Mouse (Mus musculus): ENCODE measurements around the gene B3galt6. TPM values are rescaled to one million over a fixed set of nuclear protein-coding genes. Genes with fewer than 3 reads are reported as not detected.

B3galt6 gene
- total and polyA plus RNA-seq, 3 experiments: 3.4 to 11.3 (median 8.6) TPM

GRCm38 (mm10) chr4:156032856-156033255, 40.4 kb upstream of the B3galt6 start:
- Histone ChIP-seq H3K4me1 (ENCODE audit: control insufficient read depth in 1 of 2, insufficient read depth in 2 of 2) (peaks cover 27 to 44% of the 10 kb centered on the region in 2 experiments), H3K27me3 (replicated peaks) (no peaks in the 10 kb centered on the region), H3K9me3 (replicated peaks; ENCODE audit: low read length) (no peaks in the 10 kb centered on the region), H3K36me3 (replicated peaks in 1 of 2; ENCODE audit: control insufficient read depth in 1 of 2, insufficient read depth in 1 of 2, low read length in 1 of 2) (peaks cover 16 to 27% of the 10 kb centered on the region in 2 experiments), H3K27ac (ENCODE audit: insufficient read depth, low read depth) (peak overlapping the region; percentile 99), H3K79me2 (replicated peaks; ENCODE audit: control insufficient read depth, extremely low read depth, insufficient read depth, poor library complexity, severe bottlenecking) (no peaks in the 10 kb centered on the region), H3K4me3 (replicated peaks in 1 of 3; ENCODE audit: low read depth in 2 of 3, low read length in 2 of 3, poor library complexity in 1 of 3) (peak overlapping the region in 1 of 3 experiments; percentile 40), H3K4me2 (ENCODE audit: insufficient read depth, low read depth, poor library complexity, severe bottlenecking) (peak overlapping the region; percentile 48; the same call in 1 of the 2 replicates), H3K9ac (ENCODE audit: insufficient read depth, low read depth) (peak overlapping the region; percentile 52; the same call in 1 of the 2 replicates)
- DNase-seq (ENCODE audit: extremely low read depth): no peak
- dilution Hi-C loops (cut with MboI; ENCODE audit: extremely low pct_ligation_motif_present, extremely low pct_unique_long_range_greater_than_20kb, low sequenced_read_pairs): no loop called here
- in situ Hi-C loops (cut with MboI; ENCODE audit: low pct_ligation_motif_present, low pct_unique_long_range_greater_than_20kb, low sequenced_read_pairs): loop anchor here (5.0 kb wide), 2 partner anchors 51 to 59 kb away; no protein-coding TSS in a partner anchor
- TF ChIP-seq MEF2A (IDR thresholded peaks at IDR 0.05; ENCODE audit: borderline replicate concordance, low read depth, low read length) (0 out of 2 replicates have a peak, but pooled peaks have one; percentile 32), MAX (IDR thresholded peaks at IDR 0.05; ENCODE audit: low read length) (peak; percentile 12; the same call in 1 of the 2 replicates), ZKSCAN1 (IDR thresholded peaks at IDR 0.05; ENCODE audit: borderline replicate concordance, low read depth, low read length) (no peak)

GRCm38 (mm10) chr4:156031593-156032391, 39.3 kb upstream of the B3galt6 start:
- dilution Hi-C loops (cut with MboI; ENCODE audit: extremely low pct_ligation_motif_present, extremely low pct_unique_long_range_greater_than_20kb, low sequenced_read_pairs): no loop called here
- peak overlapping the region; percentile 99 for H3K27ac ChIP-seq (ENCODE audit: insufficient read depth, low read depth)
- H3K4me1 ChIP-seq (ENCODE audit: control insufficient read depth in 1 of 2, insufficient read depth in 2 of 2): peaks cover 30 to 54% of the 10 kb centered on the region in 2 experiments
- peak; percentile 97 for DNase-seq (ENCODE audit: extremely low read depth)
- peak overlapping the region; percentile 65 for H3K9ac ChIP-seq (ENCODE audit: insufficient read depth, low read depth)
- in situ Hi-C loops (cut with MboI; ENCODE audit: low pct_ligation_motif_present, low pct_unique_long_range_greater_than_20kb, low sequenced_read_pairs): loop anchor here (5.0 kb wide), 2 partner anchors 49 to 61 kb away; no protein-coding TSS in a partner anchor
- H3K9me3 ChIP-seq (replicated peaks; ENCODE audit: low read length): no peaks in the 10 kb centered on the region
- peak overlapping the region; percentile 44 to 59 (median 55) for H3K4me3 ChIP-seq (replicated peaks in 1 of 3; ENCODE audit: low read depth in 2 of 3, low read length in 2 of 3, poor library complexity in 1 of 3)
- H3K4me2 ChIP-seq (ENCODE audit: insufficient read depth, low read depth, poor library complexity, severe bottlenecking): peak overlapping the region; percentile 73
- no peaks in the 10 kb centered on the region for H3K79me2 ChIP-seq (replicated peaks; ENCODE audit: control insufficient read depth, extremely low read depth, insufficient read depth, poor library complexity, severe bottlenecking)
- H3K27me3 ChIP-seq (replicated peaks): no peaks in the 10 kb centered on the region
- peaks cover 16 to 34% of the 10 kb centered on the region in 2 experiments for H3K36me3 ChIP-seq (replicated peaks in 1 of 2; ENCODE audit: control insufficient read depth in 1 of 2, insufficient read depth in 1 of 2, low read length in 1 of 2)
- TF ChIP-seq CTCF (conservative IDR thresholded peaks at IDR 0.05 in 1 of 2, IDR thresholded peaks at IDR 0.05 in 1 of 2; ENCODE audit: low read depth in 2 of 2, low read length in 2 of 2) (no peak), SMC3 (IDR thresholded peaks at IDR 0.05; ENCODE audit: low read depth, low read length) (peak; percentile 23), USF2 (conservative IDR thresholded peaks at IDR 0.05; ENCODE audit: low read depth, low read length) (no peak), MAX (IDR thresholded peaks at IDR 0.05; ENCODE audit: low read length) (peak; percentile 73), RAD21 (IDR thresholded peaks at IDR 0.05; ENCODE audit: low read depth, low read length) (no peak; the same call in 1 of the 2 replicates), MAZ (IDR thresholded peaks at IDR 0.05; ENCODE audit: low read depth, low read length) (0 out of 2 replicates have a peak, but pooled peaks have one; percentile 30), POLR2A (IDR thresholded peaks at IDR 0.05; ENCODE audit: low read depth, low read length) (peak; percentile 56), TBP (conservative IDR thresholded peaks at IDR 0.05; ENCODE audit: low read depth, low read length) (peak; percentile 29; the same call in 1 of the 2 replicates), NRF1 (IDR thresholded peaks at IDR 0.05; ENCODE audit: low read depth, low read length) (peak; percentile 69), POLR2AphosphoS2 (IDR thresholded peaks at IDR 0.05; ENCODE audit: low read depth, low read length) (no peak; the same call in 1 of the 2 replicates), ELF1 (IDR thresholded peaks at IDR 0.05; ENCODE audit: low read depth, low read length) (peak; percentile 82), MEF2A (IDR thresholded peaks at IDR 0.05; ENCODE audit: borderline replicate concordance, low read depth, low read length) (peak; percentile 88), GABPA (IDR thresholded peaks at IDR 0.05; ENCODE audit: insufficient replicate concordance, low read depth, low read length) (no peak), BHLHE40 (IDR thresholded peaks at IDR 0.05; ENCODE audit: low read depth, low read length) (peak; percentile 93), ZC3H11A (IDR thresholded peaks at IDR 0.05; ENCODE audit: low read depth, low read length) (no peak), ZKSCAN1 (IDR thresholded peaks at IDR 0.05; ENCODE audit: borderline replicate concordance, low read depth, low read length) (no peak), CHD1 (IDR thresholded peaks at IDR 0.05; ENCODE audit: low read depth, low read length) (peak; percentile 94; the same call in 1 of the 2 replicates), ZNF384 (IDR thresholded peaks at IDR 0.05; ENCODE audit: low read depth, low read length) (no peak), EP300 (IDR thresholded peaks at IDR 0.05; ENCODE audit: low read length) (peak; percentile 93), UBTF (IDR thresholded peaks at IDR 0.05; ENCODE audit: low read depth, low read length) (no peak), IRF4 (IDR thresholded peaks at IDR 0.05; ENCODE audit: low read depth, low read length) (peak; percentile 95), MXI1 (IDR thresholded peaks at IDR 0.05; ENCODE audit: low read depth, low read length) (peak; percentile 80), TCF12 (IDR thresholded peaks at IDR 0.05; ENCODE audit: low read depth, low read length) (peak; percentile 95), HCFC1 (IDR thresholded peaks at IDR 0.05; ENCODE audit: low read depth, low read length) (peak; percentile 60), SIN3A (IDR thresholded peaks at IDR 0.05; ENCODE audit: low read length) (peak; percentile 85), MYC (IDR thresholded peaks at IDR 0.05; ENCODE audit: low read depth, low read length) (peak; percentile 81), USF1 (IDR thresholded peaks at IDR 0.05; ENCODE audit: low read depth, low read length) (no peak), ZMIZ1 (IDR thresholded peaks at IDR 0.05; ENCODE audit: low read depth, low read length) (peak; percentile 75), CHD2 (IDR thresholded peaks at IDR 0.05; ENCODE audit: low read length) (peak; percentile 95)

All from CH12.LX (cell line).